Mouse (Mus musculus) intestine, postnatal 0 days (tissue): ENCODE data around the gene Syt8. TPM values are rescaled to one million over a fixed set of nuclear protein-coding genes. Genes with fewer than 3 reads are reported as not detected.

Experiments
- ATAC-seq: fragments of 200-750 bp; cut with Nextera tagmentation; 2 replicates; pipeline ENCODE4 v1.8.0; 2017; ENCODE audit warnings: mild to moderate bottlenecking, moderate TSS enrichment, moderate library complexity
- H3K27ac ChIP-seq: fragments of 300-500 bp; sonication (generic); 2 replicates; pipeline ENCODE4 v1.5.1; 2014; ENCODE audit warnings: mild to moderate bottlenecking, low read depth, low read length, moderate library complexity
- H3K27me3 ChIP-seq: fragments of 300-500 bp; sonication (generic); replicated peaks from 2 replicates; pipeline ENCODE4 v1.6.1; 2014; ENCODE audit warnings: low read length, mixed read lengths; ENCODE audit not compliant: control insufficient read depth, insufficient read depth
- H3K36me3 ChIP-seq: fragments of 300-500 bp; sonication (generic); 2 replicates; pipeline ENCODE4 v1.6.1; 2014; ENCODE audit warnings: mild to moderate bottlenecking, moderate library complexity; ENCODE audit not compliant: control insufficient read depth, insufficient read depth
- H3K4me1 ChIP-seq: fragments of 300-500 bp; sonication (generic); replicated peaks from 2 replicates; pipeline ENCODE4 v1.6.1; 2014; ENCODE audit warnings: antibody characterized with exemption, low read length, mixed read lengths; ENCODE audit not compliant: control insufficient read depth, insufficient read depth
- H3K4me2 ChIP-seq: fragments of 300-500 bp; sonication (generic); replicated peaks from 2 replicates; pipeline ENCODE4 v1.6.1; 2014; ENCODE audit warnings: low read depth, mild to moderate bottlenecking, moderate library complexity
- H3K4me3 ChIP-seq: fragments of 300-500 bp; sonication (generic); 2 replicates; pipeline ENCODE4 v1.5.1; 2014; ENCODE audit warnings: low read depth, low read length
- H3K9ac ChIP-seq: fragments of 300-500 bp; sonication (generic); 2 replicates; pipeline ENCODE4 v1.6.1; 2014; ENCODE audit warnings: mild to moderate bottlenecking, low read depth, low read length
- H3K9me3 ChIP-seq: fragments of 300-500 bp; sonication (generic); 2 replicates; pipeline ENCODE4 v1.6.1; 2016; ENCODE audit warnings: mixed run types; ENCODE audit not compliant: control insufficient read depth
- CTCF ChIP-seq: sonication (generic); IDR thresholded peaks from 2 replicates; pipeline ENCODE4 v1.5.1; 2016; ENCODE audit warnings: low read depth, mild to moderate bottlenecking, control low read depth, antibody characterized with exemption, moderate library complexity
- WGBS: fragments of 180-500 bp; shearing (Covaris S2); extraction: QIAGEN DNeasy Blood & Tissue Kit; methylation state at CpG from one replicate; pipeline ENCODE4 v1.1.7; 2014; 5-methylcytosine and 5-hydroxymethylcytosine counted together
- polyA plus RNA-seq: library from polyadenylated mRNA; unstranded; fragments of >200 nt; fragmentation: Nextera tagmentation; extraction: Ambion mirVana; gene quantifications from 2 replicates; pipeline ENCODE4 v1.2.1, GENCODE M21; 2015

Gene Syt8
- polyA plus RNA-seq, 1 experiment from 2014 or later, result 0.60 TPM

- Histone ChIP-seq H3K36me3 (peaks cover 18% of the 10 kb centered on the region), H3K4me1 (peaks cover 9% of the 10 kb centered on the region), H3K4me2 (no peak overlapping the region), H3K4me3 (no peak overlapping the region), H3K27me3 (no peaks in the 10 kb centered on the region), H3K9ac (no peak overlapping the region), H3K27ac (no peak overlapping the region), H3K9me3 (no peaks in the 10 kb centered on the region)
- no peak for ATAC-seq
- no peak for TF ChIP-seq CTCF
- 97% methylated on average over 2 of the region's 2 CpGs for WGBS
These were observed 45.9 kb upstream of the Syt8 start for GRCm38 (mm10) chr7:142388740-142389139.

- Histone ChIP-seq H3K4me1 (peaks cover 9% of the 10 kb centered on the region), H3K27me3 (no peaks in the 10 kb centered on the region), H3K4me2 (no peak overlapping the region), H3K27ac (no peak overlapping the region), H3K9ac (no peak overlapping the region), H3K36me3 (peaks cover 5% of the 10 kb centered on the region), H3K9me3 (no peaks in the 10 kb centered on the region), H3K4me3 (no peak overlapping the region)
- WGBS, result 87% methylated on average over 3 of the region's 3 CpGs
- TF ChIP-seq CTCF, result no peak
- no peak for ATAC-seq
These were observed 44.5 kb upstream of the Syt8 start for GRCm38 (mm10) chr7:142389961-142390650.

GRCm38 (mm10) chr7:142391108-142391507 lies 43.5 kb upstream of the Syt8 start:
- Histone ChIP-seq H3K4me3 (no peak overlapping the region), H3K9me3 (no peaks in the 10 kb centered on the region), H3K4me2 (no peak overlapping the region), H3K27me3 (no peaks in the 10 kb centered on the region), H3K27ac (no peak overlapping the region), H3K36me3 (no peaks in the 10 kb centered on the region), H3K4me1 (peaks cover 6% of the 10 kb centered on the region), H3K9ac (no peak overlapping the region)
- WGBS, result 73% methylated on average over 3 of the region's 3 CpGs
- TF ChIP-seq CTCF, result no peak
- ATAC-seq, result no peak

GRCm38 (mm10) chr7:142391609-142392008 lies 43.0 kb upstream of the Syt8 start:
- Histone ChIP-seq H3K27ac (no peak overlapping the region), H3K4me1 (peaks cover under 1% of the 10 kb centered on the region; the same call in 1 of the 2 replicates), H3K9ac (no peak overlapping the region), H3K9me3 (no peaks in the 10 kb centered on the region), H3K27me3 (no peaks in the 10 kb centered on the region), H3K4me2 (no peak overlapping the region), H3K4me3 (no peak overlapping the region), H3K36me3 (no peaks in the 10 kb centered on the region)
- WGBS, result 58% methylated on average over 4 of the region's 4 CpGs
- ATAC-seq, result no peak
- no peak for TF ChIP-seq CTCF

- WGBS, result 24% methylated on average over 4 of the region's 4 CpGs
- no peaks in the 10 kb centered on the region for H3K27me3 ChIP-seq
- H3K4me3 ChIP-seq, result no peak overlapping the region
- H3K9ac ChIP-seq, result no peak overlapping the region
- TF ChIP-seq CTCF, result no peak
- no peaks in the 10 kb centered on the region for H3K36me3 ChIP-seq
- no peak overlapping the region for H3K27ac ChIP-seq
- H3K4me2 ChIP-seq, result no peak overlapping the region
- no peak for ATAC-seq
- no peaks in the 10 kb centered on the region for H3K4me1 ChIP-seq
- no peaks in the 10 kb centered on the region for H3K9me3 ChIP-seq
These were observed 41.5 kb upstream of the Syt8 start for GRCm38 (mm10) chr7:142393191-142393590.

GRCm38 (mm10) chr7:142394261-142395190 lies 40.1 kb upstream of the Syt8 start:
- Histone ChIP-seq H3K27me3 (no peaks in the 10 kb centered on the region), H3K9me3 (no peaks in the 10 kb centered on the region), H3K36me3 (no peaks in the 10 kb centered on the region), H3K4me2 (no peak overlapping the region), H3K4me3 (no peak overlapping the region), H3K27ac (no peak overlapping the region), H3K4me1 (no peaks in the 10 kb centered on the region), H3K9ac (no peak overlapping the region)
- no peak for ATAC-seq
- no peak for TF ChIP-seq CTCF
- WGBS, result 63% methylated on average over 6 of the region's 6 CpGs
